Mouse (Mus musculus): ENCODE results near the gene Plrg1.
A peak's percentile ranks its signal among the peaks of the same experiment; 100 is the strongest.

Gene Plrg1

DNA sequence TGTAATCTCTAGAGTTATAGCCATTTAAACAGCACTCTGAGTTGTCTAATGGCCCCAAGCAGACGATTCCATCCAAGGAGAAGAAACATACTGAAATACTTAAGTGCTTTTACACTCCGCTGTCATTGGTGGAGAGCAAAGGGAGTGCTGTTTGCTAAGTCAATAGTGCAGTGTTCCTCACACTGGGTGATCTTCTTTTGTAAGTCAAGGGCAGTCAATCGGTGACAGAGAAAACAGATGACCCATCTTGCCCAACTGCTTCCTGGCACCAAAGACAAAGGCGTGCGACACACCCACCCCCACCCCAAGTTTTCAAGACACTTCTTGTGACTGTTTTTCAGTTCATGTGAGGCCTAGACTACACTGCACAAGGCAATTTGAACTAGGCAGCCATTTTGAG is 3.2 kb upstream of the Plrg1 start:
- DNase-seq (ENCODE audit: low spot score in 2 of 2), result no peak

DNA sequence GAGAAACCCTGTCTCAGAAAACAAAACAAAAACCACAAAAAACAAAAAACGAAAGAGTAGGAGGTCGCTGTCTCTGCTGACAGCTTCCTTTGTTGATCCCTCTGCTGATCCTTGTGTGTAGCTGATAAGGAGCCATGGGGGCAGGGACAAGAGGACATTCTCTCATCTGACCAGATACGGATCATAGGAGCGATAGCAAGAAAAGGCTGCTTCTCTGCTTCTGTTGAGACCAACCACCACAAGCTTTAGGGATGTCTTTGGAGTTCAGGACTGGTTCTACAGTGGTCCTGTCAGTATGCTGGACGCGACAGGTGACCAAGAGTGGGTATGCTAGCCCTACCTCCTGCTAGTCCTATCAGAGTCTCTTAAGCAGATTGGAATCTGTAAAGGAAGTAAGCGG is 2.2 kb upstream of the Plrg1 start:
- no peak for DNase-seq (ENCODE audit: low spot score in 2 of 2)

GRCm38 (mm10) chr3:83053758-83054157 is 1.6 kb upstream of the Plrg1 start:
- no peak for DNase-seq (ENCODE audit: low spot score in 2 of 2)

- DNase-seq (ENCODE audit: low spot score in 2 of 2), result no peak
Measured at GRCm38 (mm10) chr3:83054759-83055158, 563 bp upstream of the Plrg1 start.

- DNase-seq (ENCODE audit: low spot score in 2 of 2), result no peak
Measured at GRCm38 (mm10) chr3:83057046-83057445, 1.7 kb downstream of the Plrg1 start.

DNA sequence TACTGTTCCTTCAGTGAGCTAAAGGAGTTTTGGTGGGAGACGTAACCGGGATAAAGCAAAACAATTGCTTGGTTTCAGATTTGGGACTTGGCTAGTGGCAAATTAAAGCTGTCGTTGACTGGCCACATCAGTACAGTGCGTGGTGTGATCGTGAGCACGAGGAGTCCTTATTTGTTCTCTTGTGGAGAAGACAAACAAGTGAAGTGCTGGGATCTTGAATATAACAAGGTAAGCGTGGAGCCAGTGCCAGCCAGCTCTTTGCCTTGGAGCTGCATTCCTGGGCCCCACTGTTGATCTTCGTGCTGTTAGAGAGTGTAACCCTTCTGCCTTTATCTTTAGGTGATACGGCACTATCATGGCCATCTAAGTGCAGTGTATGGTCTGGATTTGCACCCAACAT is 12.6 kb downstream of the Plrg1 start:
- DNase-seq (ENCODE audit: low spot score in 2 of 2), result no peak

GRCm38 (mm10) chr3:83068869-83069268 is 13.5 kb downstream of the Plrg1 start:
- no peak for DNase-seq (ENCODE audit: low spot score in 2 of 2)

GRCm38 (mm10) chr3:83070231-83070630 is 14.9 kb downstream of the Plrg1 start:
- no peak for DNase-seq (ENCODE audit: low spot score in 2 of 2)

DNA sequence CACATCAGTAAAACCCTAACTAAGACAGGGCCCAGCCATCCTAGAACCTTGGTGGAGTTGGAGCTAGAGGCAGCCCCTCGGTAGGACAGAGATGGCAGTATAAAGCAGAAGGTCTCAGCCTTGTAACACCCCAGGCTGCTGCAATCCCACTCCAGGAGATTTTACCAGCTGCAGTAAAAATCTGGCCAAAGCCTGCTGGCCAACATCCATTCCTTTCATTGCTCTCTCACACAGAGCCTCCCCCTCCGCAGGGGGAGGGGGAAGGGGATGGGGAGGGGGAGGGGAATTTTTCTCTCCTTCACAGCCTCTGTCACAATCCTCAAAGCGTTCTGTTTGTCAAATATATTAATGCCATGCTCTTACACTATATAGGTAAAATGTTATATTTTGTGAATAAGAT is 21.2 kb downstream of the Plrg1 start:
- DNase-seq (ENCODE audit: low spot score in 2 of 2), result peak in 1 of 2 experiments; percentile 21

DNA sequence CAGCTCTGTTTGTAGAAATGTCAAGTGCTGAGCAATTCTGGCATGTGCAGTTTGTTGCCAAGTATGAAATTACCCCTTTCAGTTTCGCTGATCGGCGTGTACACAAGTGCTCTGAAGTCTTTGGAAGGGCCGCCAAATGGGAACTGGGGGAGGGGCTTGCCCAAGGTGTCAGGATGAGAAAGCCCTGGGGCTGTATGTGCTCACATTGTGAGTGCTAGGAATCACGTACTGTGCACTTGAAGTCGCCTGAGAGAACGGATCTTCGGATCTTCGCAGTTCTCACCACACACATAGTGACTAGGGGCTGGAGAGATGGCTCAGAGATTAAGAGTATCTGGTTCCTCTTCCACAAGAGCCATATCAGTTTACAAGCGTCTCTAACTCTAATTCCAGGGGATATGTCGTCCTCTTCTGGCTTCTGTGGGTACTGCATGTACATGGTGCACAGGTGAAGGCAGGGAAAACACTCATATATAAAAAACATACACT is 25.3 kb downstream of the Plrg1 start:
- peak; percentile 15 to 52 for DNase-seq (ENCODE audit: low spot score in 2 of 2)

GRCm38 (mm10) chr3:83097586-83097985 is 42.3 kb downstream of the Plrg1 start:
- DNase-seq (ENCODE audit: low spot score in 2 of 2), result no peak

- DNase-seq (ENCODE audit: low spot score in 2 of 2), result no peak
Measured at GRCm38 (mm10) chr3:83098546-83099034, 43.3 kb downstream of the Plrg1 start.

DNA sequence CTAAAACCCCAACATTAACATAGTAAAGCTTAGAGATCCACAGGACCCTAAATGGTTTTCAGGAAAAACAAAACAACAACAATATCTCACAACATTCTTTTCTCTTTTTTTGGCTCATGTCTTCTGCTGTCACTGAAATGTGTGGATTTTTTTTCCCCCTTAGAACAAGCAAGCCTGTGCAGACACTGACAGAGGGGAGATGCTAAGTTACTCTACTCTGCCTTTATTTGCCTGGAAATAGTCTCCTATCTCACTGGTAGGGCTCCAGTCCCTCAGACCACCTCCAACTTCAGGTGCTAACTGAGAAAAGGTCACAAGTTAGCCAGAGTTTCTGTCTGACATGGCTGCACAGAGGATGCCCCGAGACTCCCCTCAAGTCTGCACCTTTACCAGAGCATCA is 43.8 kb downstream of the Plrg1 start:
- no peak for DNase-seq (ENCODE audit: low spot score in 2 of 2)

DNA sequence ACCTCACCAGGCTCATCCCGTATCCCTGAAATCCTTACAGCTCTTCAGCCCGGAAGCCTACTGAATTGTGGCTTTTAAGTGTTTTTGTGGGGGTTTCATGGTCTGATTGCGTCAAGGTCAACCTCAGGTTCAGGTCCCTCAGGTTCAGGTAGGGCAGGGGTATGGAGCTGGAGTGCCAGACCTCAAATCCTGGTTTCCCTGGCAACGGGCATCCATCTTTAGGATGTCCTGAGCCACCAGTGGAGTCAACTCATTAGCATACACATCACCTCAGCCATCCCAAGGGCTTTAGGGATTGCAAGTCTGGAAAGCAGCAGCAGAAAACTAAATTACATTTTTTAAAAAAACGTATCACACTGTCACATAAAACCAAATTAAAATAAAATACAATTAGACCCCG is 44.3 kb downstream of the Plrg1 start:
- no peak for DNase-seq (ENCODE audit: low spot score in 2 of 2)

DNA sequence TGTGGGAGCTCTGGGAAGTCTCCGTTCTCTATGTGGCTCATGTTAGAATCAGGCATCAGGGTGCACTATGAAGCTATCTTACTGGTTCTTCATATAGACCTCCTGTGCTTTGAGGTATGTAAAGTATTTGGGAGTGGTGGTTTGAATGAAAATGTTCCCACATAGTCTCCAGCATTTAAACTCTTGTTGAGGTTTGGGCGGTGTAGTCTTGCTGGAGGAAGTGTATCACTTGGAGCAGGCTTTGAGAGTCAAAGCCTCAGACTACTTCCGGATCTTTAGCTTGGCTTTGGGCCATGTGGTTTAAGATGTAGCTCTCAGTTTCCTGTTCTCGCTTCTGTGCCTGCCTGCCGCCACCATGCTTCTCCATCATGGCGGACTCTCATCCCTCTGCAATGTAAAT is 47.0 kb downstream of the Plrg1 start:
- no peak for DNase-seq (ENCODE audit: low spot score in 2 of 2)

DNA sequence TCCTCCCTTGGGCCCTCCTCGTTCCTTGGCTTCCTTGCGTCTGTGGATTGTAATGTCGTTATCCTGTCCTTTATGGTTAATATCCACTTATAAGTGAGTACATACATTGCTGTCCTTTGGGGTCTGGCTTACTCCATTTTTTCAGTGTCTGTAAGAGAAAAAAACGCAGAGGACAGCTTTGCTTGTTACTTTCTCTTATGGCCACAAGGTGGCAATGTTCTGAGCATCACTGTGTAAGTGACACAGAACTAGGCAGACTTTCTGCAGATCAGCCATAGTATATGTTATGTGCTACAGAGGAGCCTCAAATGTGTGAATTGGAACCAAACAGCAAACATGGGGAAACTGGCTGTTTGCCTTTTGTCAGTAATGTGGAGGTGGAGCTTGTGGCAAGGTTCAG is 54.8 kb downstream of the Plrg1 start:
- DNase-seq (ENCODE audit: low spot score in 2 of 2), result no peak

DNA sequence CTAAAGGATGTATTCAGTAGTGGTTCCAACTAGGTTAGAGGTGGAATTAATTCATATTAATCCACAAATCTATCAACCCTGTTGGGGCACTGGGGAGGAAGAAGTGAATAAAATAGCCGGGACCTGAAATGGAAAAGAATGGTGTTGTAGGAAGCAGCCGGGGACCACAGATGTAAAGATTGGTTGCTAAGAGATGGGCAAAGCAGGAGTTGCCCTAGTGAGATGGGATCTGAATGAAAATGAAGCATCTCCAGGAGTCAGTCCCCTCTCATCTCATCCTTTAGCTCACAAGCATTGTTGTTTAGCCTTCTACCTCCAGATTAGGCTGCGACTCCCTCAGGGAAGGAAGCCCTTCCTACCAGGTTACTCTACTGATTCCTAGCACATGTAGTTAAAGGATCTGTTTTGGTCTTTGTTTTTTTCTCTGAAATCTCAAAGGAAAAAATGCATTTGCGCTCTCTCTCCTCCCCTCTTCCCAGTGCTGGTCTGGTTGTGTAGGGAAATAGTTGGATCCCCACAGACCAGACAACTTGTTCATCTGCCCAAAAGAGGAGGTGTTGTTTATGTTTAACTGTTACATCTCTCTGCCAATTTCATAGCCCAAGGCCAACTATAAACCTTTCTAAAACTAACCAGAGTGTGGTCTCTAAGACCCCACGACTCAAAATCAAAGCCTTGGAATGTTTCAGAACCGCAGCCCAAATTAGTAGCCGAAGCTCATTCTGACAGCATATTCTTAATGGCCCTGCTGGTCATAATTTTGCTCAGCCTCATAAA is 56.4 kb downstream of the Plrg1 start:
- no peak for DNase-seq (ENCODE audit: low spot score in 2 of 2)

DNA sequence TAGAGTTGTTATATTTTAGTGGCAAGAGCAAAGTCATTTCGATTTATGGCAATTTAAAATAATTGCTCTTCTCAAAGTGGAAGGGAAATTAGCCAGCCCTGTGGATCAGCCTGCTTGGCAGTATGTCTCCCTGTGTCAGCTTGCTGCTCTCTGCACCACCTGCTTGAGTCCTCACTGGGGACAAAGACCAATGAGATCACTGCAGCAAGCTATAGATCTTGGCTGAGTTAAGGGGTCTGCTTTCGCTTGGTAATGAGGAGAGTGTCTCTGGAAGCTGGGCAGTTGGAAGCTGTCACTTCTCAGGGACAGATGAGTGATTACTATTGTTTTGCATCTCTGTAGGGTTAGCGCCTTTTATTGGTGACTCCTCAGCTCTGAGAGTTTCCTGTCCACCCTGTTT is 57.5 kb downstream of the Plrg1 start:
- DNase-seq (ENCODE audit: low spot score in 2 of 2), result no peak

- DNase-seq (ENCODE audit: low spot score in 2 of 2), result no peak
Measured at GRCm38 (mm10) chr3:83114946-83115345, 59.6 kb downstream of the Plrg1 start.

DNA sequence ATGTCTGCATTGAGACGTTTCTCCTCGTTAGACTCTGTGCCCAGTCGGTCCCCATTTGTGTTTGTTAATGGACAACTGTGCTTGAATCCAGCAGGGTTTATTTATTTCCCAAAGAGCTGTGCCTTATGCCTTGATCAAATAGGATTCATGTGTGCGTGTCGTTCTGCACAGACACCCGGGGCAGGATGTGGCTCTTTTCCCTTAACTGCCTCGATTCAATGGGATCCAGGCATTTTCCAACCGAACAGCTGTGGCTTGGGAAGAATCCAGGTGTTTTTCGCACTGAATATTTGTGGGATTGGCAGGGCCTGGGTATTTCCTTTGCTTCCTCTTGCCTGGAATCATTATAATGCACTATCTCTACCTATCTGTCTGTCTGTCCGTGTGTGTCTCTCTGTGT is 62.3 kb downstream of the Plrg1 start:
- DNase-seq (ENCODE audit: low spot score in 2 of 2), result no peak
